Mouse (Mus musculus): ENCODE measurements around the gene Trak1.

GRCm38 (mm10) chr9:121309287-121309686 is 12.0 kb downstream of the Trak1 start:
- no peak for TF ChIP-seq CTCF (IDR thresholded peaks at IDR 0.05; ENCODE audit: low read depth, low read length)
- no peak for TF ChIP-seq POLR2A (IDR thresholded peaks at IDR 0.05; ENCODE audit: extremely low read depth, insufficient read depth, low read length)
